Mouse (Mus musculus): ENCODE measurements around the gene Tac4. TPM values are rescaled to one million over a fixed set of nuclear protein-coding genes. Genes with fewer than 3 reads are reported as not detected.

The Tac4 gene
- polyA plus RNA-seq, 1 experiment from 2014 or later: not detected

Other genes starting within 250 kb of the Tac4 start
- gene Pdk2, start 220.2 kb upstream of the Tac4 start, polyA plus RNA-seq (2015; fragmentation: Nextera tagmentation; extraction: Ambion mirVana): 26.2 and 33.4 TPM in 2 replicates
- gene Itga3, start 184.7 kb upstream of the Tac4 start, polyA plus RNA-seq (2015; fragmentation: Nextera tagmentation; extraction: Ambion mirVana): 17.9 and 19.8 TPM in 2 replicates
- 0.19 and 0.54 TPM in 2 replicates for gene Dlx3, start 141.4 kb upstream of the Tac4 start, polyA plus RNA-seq (2015; fragmentation: Nextera tagmentation; extraction: Ambion mirVana)
- not detected in 2 replicates for gene Dlx4, start 115.3 kb upstream of the Tac4 start, polyA plus RNA-seq (2015; fragmentation: Nextera tagmentation; extraction: Ambion mirVana)
- 60.5 and 66.2 TPM in 2 replicates for gene Kat7, start 48.7 kb downstream of the Tac4 start, polyA plus RNA-seq (2015; fragmentation: Nextera tagmentation; extraction: Ambion mirVana)
- 3.1 and 3.6 TPM in 2 replicates for gene Fam117a, start 75.5 kb downstream of the Tac4 start, polyA plus RNA-seq (2015; fragmentation: Nextera tagmentation; extraction: Ambion mirVana)
- 137 and 140 TPM in 2 replicates for gene Slc35b1, start 123.2 kb downstream of the Tac4 start, polyA plus RNA-seq (2015; fragmentation: Nextera tagmentation; extraction: Ambion mirVana)
- gene Spop, start 152.6 kb downstream of the Tac4 start, polyA plus RNA-seq (2015; fragmentation: Nextera tagmentation; extraction: Ambion mirVana): 222 and 230 TPM in 2 replicates